Mouse (Mus musculus): ENCODE results near the gene Cacnb1.

DNA sequence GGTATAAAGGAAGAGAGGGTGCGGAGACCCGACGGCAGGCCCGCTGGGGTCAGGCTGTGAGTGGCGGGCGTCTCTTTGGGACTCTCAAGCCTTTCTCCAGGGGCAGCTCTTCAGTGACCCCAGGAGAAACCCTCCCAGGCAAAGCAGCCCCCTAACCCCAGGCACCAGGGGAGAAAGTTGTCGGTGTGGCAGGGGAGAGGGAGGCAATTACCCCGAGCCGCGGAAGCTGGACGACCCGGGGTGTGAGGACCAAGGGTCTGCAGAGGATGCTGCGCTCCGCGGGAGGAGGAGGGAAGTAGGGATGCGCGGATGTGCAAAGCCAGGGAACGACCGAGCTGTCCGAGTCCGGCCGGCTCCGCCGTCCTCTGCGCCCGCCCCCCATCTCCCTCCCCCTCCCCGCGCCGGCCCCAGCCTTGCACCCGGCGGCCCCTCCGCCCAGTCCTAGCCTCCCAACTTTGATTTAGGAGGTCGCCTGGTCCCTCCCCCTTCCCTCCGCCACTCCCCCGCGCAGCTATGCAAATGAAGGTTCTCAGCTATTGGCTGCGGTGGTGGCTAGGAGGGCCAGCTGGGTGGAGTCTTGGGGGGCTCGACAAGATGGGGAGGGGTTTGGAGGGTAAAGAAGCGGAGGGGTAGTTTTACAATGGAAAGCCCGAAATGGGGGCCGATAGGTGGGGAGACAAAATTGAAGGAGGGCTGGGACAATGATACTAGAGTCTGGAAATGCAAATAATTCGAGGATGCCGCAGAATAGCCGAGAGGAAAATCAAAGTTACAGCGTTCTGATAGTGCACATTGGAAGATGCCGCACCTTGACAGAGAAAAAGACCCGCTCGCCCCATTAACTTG is 30.4 kb upstream of the Cacnb1 start, which contains the start of gene Stac2:
- TF ChIP-seq ELF1 (IDR thresholded peaks at IDR 0.05; ENCODE audit: low read depth, low read length) (no peak), CTCF (conservative IDR thresholded peaks at IDR 0.05 in 1 of 2, IDR thresholded peaks at IDR 0.05 in 1 of 2; ENCODE audit: low read depth in 2 of 2, low read length in 2 of 2) (no peak), HCFC1 (IDR thresholded peaks at IDR 0.05; ENCODE audit: low read depth, low read length) (no peak), ETS1 (conservative IDR thresholded peaks at IDR 0.05; ENCODE audit: low read depth, low read length) (no peak), POLR2A (IDR thresholded peaks at IDR 0.05; ENCODE audit: low read depth, low read length) (no peak), EP300 (IDR thresholded peaks at IDR 0.05; ENCODE audit: low read length) (no peak), ZNF384 (IDR thresholded peaks at IDR 0.05; ENCODE audit: low read depth, low read length) (no peak), NRF1 (IDR thresholded peaks at IDR 0.05; ENCODE audit: low read depth, low read length) (no peak), ZC3H11A (IDR thresholded peaks at IDR 0.05; ENCODE audit: low read depth, low read length) (no peak), GABPA (IDR thresholded peaks at IDR 0.05; ENCODE audit: insufficient replicate concordance, low read depth, low read length) (no peak), JUND (conservative IDR thresholded peaks at IDR 0.05; ENCODE audit: low read depth, low read length) (no peak), MAZ (IDR thresholded peaks at IDR 0.05; ENCODE audit: low read depth, low read length) (no peak)
